Mouse (Mus musculus) thymus, postnatal 10 days (tissue): ENCODE results near the gene Rgs6.

Experiments
- DNase-seq, 2 experiments: peaks; one replicate each; pipeline ENCODE4 v3.0.0; 2021; ENCODE audit warnings: low spot score in 2 of 2

The Rgs6 gene

GRCm38 (mm10) chr12:83204361-83204760 lies 616.3 kb downstream of the Rgs6 start:
- DNase-seq = no peak

- DNase-seq = no peak
Measured at GRCm38 (mm10) chr12:83206866-83207265, 618.8 kb downstream of the Rgs6 start.

- no peak for DNase-seq
Measured at GRCm38 (mm10) chr12:83207481-83207880, 619.4 kb downstream of the Rgs6 start.

- no peak for DNase-seq
Measured at GRCm38 (mm10) chr12:83208011-83208410, 619.9 kb downstream of the Rgs6 start.

GRCm38 (mm10) chr12:83208841-83209240 lies 620.7 kb downstream of the Rgs6 start:
- DNase-seq = no peak

- no peak for DNase-seq
Measured at GRCm38 (mm10) chr12:83209461-83209860, 621.4 kb downstream of the Rgs6 start.

GRCm38 (mm10) chr12:83210294-83210693 lies 622.2 kb downstream of the Rgs6 start:
- DNase-seq = no peak

GRCm38 (mm10) chr12:83210735-83211134 lies 622.6 kb downstream of the Rgs6 start:
- no peak for DNase-seq

- DNase-seq = no peak
Measured at GRCm38 (mm10) chr12:83211146-83211822, 623.2 kb downstream of the Rgs6 start.
